Comparison of ENCODE assay signal across 8 mouse cellular contexts in genomic region chr13:103779922-103780585, GRCm38 (mm10). TPM values are rescaled to one million over a fixed set of nuclear protein-coding genes. Genes with fewer than 3 reads are reported as not detected.
DNase-seq lines count a peak whose midpoint lies in the region; ATAC-seq and TF ChIP-seq lines count a peak whose summit lies in the region.

No protein-coding gene starts in this region.

- no peak overlapping the region for H3K27ac ChIP-seq in left cerebral cortex, adult 2 months
- no peak overlapping the region for H3K27ac ChIP-seq in hindbrain, embryonic 14.5 days
- H3K27ac ChIP-seq in liver, embryonic 11.5 days (ENCODE audit: low read depth, low read length): no peak overlapping the region
- no peak overlapping the region for H3K27ac ChIP-seq in neural tube, embryonic 13.5 days (replicated peaks)

- H3K36me3 ChIP-seq in hindbrain, embryonic 14.5 days (replicated peaks; ENCODE audit: control insufficient read depth, insufficient read depth): no peaks in the 10 kb centered on the region
- H3K36me3 ChIP-seq in liver, embryonic 11.5 days (ENCODE audit: control insufficient read depth, insufficient read depth, low read length): no peaks in the 10 kb centered on the region
- no peaks in the 10 kb centered on the region for H3K36me3 ChIP-seq in neural tube, embryonic 13.5 days

- peak; percentile 87 for TF ChIP-seq CTCF in left cerebral cortex, adult 2 months (IDR thresholded peaks at IDR 0.05)

- no peaks in the 10 kb centered on the region for H3K9me3 ChIP-seq in hindbrain, embryonic 14.5 days (ENCODE audit: control insufficient read depth, low read length)
- no peaks in the 10 kb centered on the region for H3K9me3 ChIP-seq in liver, embryonic 11.5 days (ENCODE audit: control insufficient read depth, low read length)
- no peaks in the 10 kb centered on the region for H3K9me3 ChIP-seq in neural tube, embryonic 13.5 days

- ATAC-seq in hindbrain, embryonic 14.5 days (ENCODE audit: low FRiP score): 0 out of 2 replicates have a peak, but pooled peaks have one; percentile 43
- ATAC-seq in liver, embryonic 11.5 days (replicated peaks; ENCODE audit: low FRiP score): peak; percentile 31; the same call in 1 of the 2 replicates
- peak; percentile 59; the same call in 1 of the 2 replicates for ATAC-seq in neural tube, embryonic 13.5 days (ENCODE audit: low read depth)

- H3K4me3 ChIP-seq in left cerebral cortex, adult 2 months: no peak overlapping the region
- no peak overlapping the region for H3K4me3 ChIP-seq in hindbrain, embryonic 14.5 days (replicated peaks; ENCODE audit: low read length)
- H3K4me3 ChIP-seq in liver, embryonic 11.5 days (ENCODE audit: low read depth, low read length): no peak overlapping the region
- no peak overlapping the region for H3K4me3 ChIP-seq in neural tube, embryonic 13.5 days

- WGBS in hindbrain, embryonic 14.5 days: 32% methylated on average over 11 of the region's 11 CpGs
- 31% methylated on average over 11 of the region's 11 CpGs for WGBS in liver, embryonic 11.5 days
- 31% methylated on average over 11 of the region's 11 CpGs for WGBS in neural tube, embryonic 13.5 days

- no peak overlapping the region for H3K9ac ChIP-seq in hindbrain, embryonic 14.5 days
- H3K9ac ChIP-seq in liver, embryonic 11.5 days (ENCODE audit: low read depth, low read length): no peak overlapping the region
- H3K9ac ChIP-seq in neural tube, embryonic 13.5 days: no peak overlapping the region

- H3K4me2 ChIP-seq in hindbrain, embryonic 14.5 days (replicated peaks): no peak overlapping the region
- H3K4me2 ChIP-seq in liver, embryonic 11.5 days: peak overlapping the region; percentile 23; the same call in 1 of the 2 replicates
- no peak overlapping the region for H3K4me2 ChIP-seq in neural tube, embryonic 13.5 days

- intact Hi-C loops in left cerebral cortex, adult 2 months (cut with DNase I): loop anchor here (1.0 kb wide), 1 partner anchor 77 kb away; no protein-coding TSS in a partner anchor
- intact Hi-C loops in left cerebral cortex, postnatal 36 days (cut with DNase I): loop anchor here (5.0 kb wide), 2 partner anchors 78 to 1088 kb away; partner anchors contain the start of gene Cd180

- DNase-seq in left cerebral cortex, adult 2 months (ENCODE audit: extremely low spot score in 1 of 2, low spot score in 2 of 2): peak in 1 of 2 experiments; percentile 33
- no peak for DNase-seq in left cerebral cortex, postnatal 36 days (ENCODE audit: low spot score in 2 of 2)
- DNase-seq in MN1 (ENCODE audit: low spot score): peak; percentile 50
- peak; percentile 50 for DNase-seq in embryo, embryonic 10 days (ENCODE audit: low spot score)
- DNase-seq in hindbrain, embryonic 14.5 days (ENCODE audit: low spot score): peak; percentile 59
- no peak for DNase-seq in liver, embryonic 11.5 days (ENCODE audit: low spot score)
- no peak for DNase-seq in spleen, postnatal 4 days (ENCODE audit: low spot score in 2 of 2)

- peaks cover 3% of the 10 kb centered on the region for H3K4me1 ChIP-seq in hindbrain, embryonic 14.5 days (replicated peaks; ENCODE audit: control insufficient read depth, insufficient read depth, low read length)
- no peaks in the 10 kb centered on the region for H3K4me1 ChIP-seq in liver, embryonic 11.5 days (replicated peaks; ENCODE audit: control insufficient read depth, insufficient read depth, low read length)
- peaks cover 3% of the 10 kb centered on the region; the same call in 1 of the 2 replicates for H3K4me1 ChIP-seq in neural tube, embryonic 13.5 days (replicated peaks)

- H3K27me3 ChIP-seq in hindbrain, embryonic 14.5 days (ENCODE audit: control insufficient read depth, insufficient read depth, low read length): no peaks in the 10 kb centered on the region
- no peaks in the 10 kb centered on the region for H3K27me3 ChIP-seq in liver, embryonic 11.5 days (replicated peaks; ENCODE audit: control insufficient read depth, insufficient read depth, low read length)
- no peaks in the 10 kb centered on the region for H3K27me3 ChIP-seq in neural tube, embryonic 13.5 days

RNA-seq across cellular contexts. Expression of gene Srek1, which starts 5.6 kb away (rescaled TPM):
- 10 to 100 TPM; 74.8 to 80.2 TPM for total RNA-seq in left cerebral cortex, adult 2 months (2021)
- 10 to 100 TPM; 49.2 to 93.3 TPM for total RNA-seq in left cerebral cortex, postnatal 36 days (2021)
- polyA plus RNA-seq in hindbrain, embryonic 14.5 days (2014; fragmentation: Nextera tagmentation; extraction: Ambion mirVana): 74.3 and 77.9 TPM in 2 replicates
- 61.7 and 68.4 TPM in 2 replicates for polyA plus RNA-seq in liver, embryonic 11.5 days (2014; fragmentation: Nextera tagmentation; extraction: Ambion mirVana)
- polyA plus RNA-seq in neural tube, embryonic 13.5 days (2015; fragmentation: Nextera tagmentation; extraction: Ambion mirVana): 75.2 and 83.5 TPM in 2 replicates

Comparison
In these comparisons a context has a peak if more than half of its experiments do, and no peak if none do; other contexts are left out.
1. DNase-seq: peak in MN1 (single experiment), embryo, embryonic 10 days (single experiment) and hindbrain, embryonic 14.5 days (single experiment); none in left cerebral cortex, postnatal 36 days (0 of 2), liver, embryonic 11.5 days (single experiment) and spleen, postnatal 4 days (0 of 2).
2. Peak in every context shown above with its lines, with median percentiles within 50 percentile points of each other: ATAC-seq.